Mouse (Mus musculus): Measurements from ENCODE around the gene Phf19.

DNA sequence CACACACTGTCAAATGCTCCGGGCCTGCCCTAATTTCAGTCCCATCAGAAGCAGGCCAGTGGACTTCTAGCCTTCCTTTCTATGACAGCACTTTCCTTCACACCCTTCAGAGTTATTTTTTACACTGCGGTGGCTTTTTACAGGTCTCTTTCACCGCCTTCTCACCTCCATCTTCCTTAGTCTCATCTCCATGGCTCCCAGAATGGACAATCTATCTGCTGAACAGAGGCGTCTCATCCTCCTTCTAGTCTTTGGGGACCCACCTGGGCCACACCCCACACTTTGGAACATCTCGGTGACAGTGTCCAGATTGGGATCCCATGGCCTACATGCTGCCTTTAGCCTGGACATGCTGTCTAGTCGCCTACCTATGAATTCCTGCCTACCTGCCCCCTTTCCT is 47.1 kb upstream of the Phf19 start:
- TF ChIP-seq GATA1 (IDR thresholded peaks at IDR 0.05; ENCODE audit: low read length) (no peak), TAL1 (IDR thresholded peaks at IDR 0.05; ENCODE audit: low read length) (no peak)
